Mouse (Mus musculus) left cerebral cortex, postnatal 4 days (tissue): ENCODE measurements at regions not wholly inside any gene's neighbourhood (a gene's known extent, or its start where the extent isn't known, plus 50 kb on each side); places are given as distances from the start of the nearest gene placed in this dataset.

Experiments
- DNase-seq: peaks from one replicate; pipeline ENCODE4 v3.0.0-alpha.2; 2022
- intact Hi-C: fragments of 180-260 bp; cut with DNase I; formaldehyde crosslinking; loops from one replicate; pipeline ENCODE4 v1.15.1; 2025

DNA sequence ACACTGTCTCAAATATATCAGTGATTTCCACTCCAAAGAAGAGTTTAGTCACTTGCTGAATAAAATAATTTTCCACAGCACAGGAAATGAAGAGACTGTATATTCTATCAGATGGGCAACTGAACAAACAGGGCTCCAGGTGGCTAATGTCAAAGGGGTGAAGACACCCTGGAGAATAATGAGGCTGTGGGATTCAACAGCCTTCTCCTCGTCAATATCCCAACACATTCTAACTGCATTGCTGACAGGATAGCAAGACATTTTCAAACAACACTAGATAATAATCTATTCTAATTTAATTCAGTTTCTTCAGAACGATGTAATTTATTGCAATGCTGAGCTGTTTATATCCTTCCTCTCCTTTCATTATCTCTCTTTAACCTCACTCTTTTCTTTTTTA is 134.4 kb upstream of the Klhl13 start:
- intact Hi-C loops, result no loop called here
- DNase-seq, result no peak

DNA sequence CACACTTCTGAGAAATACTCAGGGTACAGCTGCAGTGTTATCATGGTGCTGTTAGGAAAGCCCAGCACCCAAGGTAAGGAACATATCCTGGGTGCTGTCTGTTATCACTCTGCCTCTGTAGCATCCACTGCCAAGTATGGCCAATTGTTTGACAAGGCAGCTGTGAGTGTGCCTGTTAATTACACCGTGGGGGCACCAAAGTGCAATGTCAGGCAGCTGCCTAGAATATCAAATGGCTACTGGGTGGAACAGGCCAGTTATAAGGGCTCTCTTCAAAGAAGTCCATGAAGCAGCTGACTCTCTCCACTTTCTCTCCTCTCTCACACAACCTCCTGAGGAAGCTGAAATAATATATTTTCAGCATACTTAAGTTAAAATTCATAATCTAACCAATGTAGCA is 130.3 kb upstream of the Klhl13 start:
- DNase-seq, result no peak
- intact Hi-C loops, result no loop called here

DNA sequence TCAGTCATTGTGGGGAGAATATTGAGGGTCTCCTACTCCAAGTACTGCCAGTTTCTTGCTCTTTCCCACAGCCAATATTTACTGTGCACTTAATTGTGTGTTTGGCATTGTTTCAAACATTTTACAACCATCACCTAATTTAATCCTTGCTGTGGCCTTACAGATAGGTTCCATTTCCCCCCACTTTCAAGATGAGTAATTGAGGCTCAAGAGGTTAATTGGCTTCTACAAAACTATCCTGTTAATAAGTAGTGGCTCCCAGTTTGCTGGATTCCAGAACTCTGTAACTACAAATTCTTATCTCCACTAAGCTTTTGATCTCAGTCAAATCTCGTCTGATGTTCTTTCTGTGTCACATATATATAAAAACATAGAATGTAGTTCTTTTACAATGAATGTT is 112.0 kb upstream of the Klhl13 start:
- DNase-seq, result no peak
- intact Hi-C loops, result no loop called here

DNA sequence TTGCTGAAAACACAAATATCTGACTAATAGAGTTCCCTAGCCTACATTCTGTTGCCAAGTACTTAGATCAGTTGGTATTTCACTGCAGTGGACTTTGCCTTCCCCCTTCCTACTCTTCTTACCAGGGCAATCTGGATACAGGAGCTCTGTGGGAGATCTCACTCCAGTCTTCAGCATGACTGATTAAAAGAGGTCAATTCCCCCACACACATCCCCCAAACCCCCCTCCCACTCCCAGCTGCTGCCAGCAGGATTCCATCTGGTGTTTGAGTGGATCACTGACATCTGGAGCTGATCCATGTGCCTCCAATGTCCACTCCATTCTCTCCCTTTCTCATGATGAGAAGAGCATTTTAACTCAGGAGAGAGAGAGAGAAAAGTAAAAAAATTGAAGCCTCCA is 101.1 kb upstream of the Klhl13 start:
- intact Hi-C loops, result no loop called here
- DNase-seq, result peak; percentile 21

GRCm38 (mm10) chrX:23453616-23454015 is 88.7 kb upstream of the Klhl13 start:
- no peak for DNase-seq
- intact Hi-C loops, result no loop called here

DNA sequence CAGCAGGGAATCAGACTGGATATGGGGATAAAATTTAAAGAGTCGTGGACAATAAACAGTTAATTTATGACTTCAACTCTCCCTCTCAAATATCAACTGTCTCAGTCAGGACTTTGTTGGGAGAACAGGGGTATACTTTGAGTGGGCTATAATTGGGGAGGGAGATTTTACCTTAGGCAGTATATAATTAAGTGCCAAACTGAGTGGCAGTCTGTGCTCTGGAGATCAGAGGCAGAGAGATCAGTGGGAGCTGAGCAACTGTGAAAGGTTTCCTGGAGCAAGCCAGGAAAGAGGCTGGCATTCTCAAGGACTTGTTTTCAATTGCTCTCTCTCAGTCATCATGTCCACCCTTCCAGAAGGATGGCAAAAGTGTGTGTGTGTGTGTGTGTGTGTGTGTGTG is 57.9 kb upstream of the Klhl13 start:
- no peak for DNase-seq
- intact Hi-C loops, result no loop called here

- no peak for DNase-seq
- intact Hi-C loops, result no loop called here
Observed at GRCm38 (mm10) chrX:23417525-23417924, 52.6 kb upstream of the Klhl13 start.
